Mouse (Mus musculus) stomach, embryonic 16.5 days (tissue): Measurements from ENCODE around the gene Tbc1d30. TPM values are rescaled to one million over a fixed set of nuclear protein-coding genes. Genes with fewer than 3 reads are reported as not detected.

ENCODE experiments used
- ATAC-seq: fragments of 200-750 bp; cut with Nextera tagmentation; 2 replicates; pipeline ENCODE4 v1.8.0; 2017; ENCODE audit warnings: moderate number of reproducible peaks, moderate TSS enrichment; ENCODE audit not compliant: insufficient read depth, low FRiP score
- H3K27ac ChIP-seq: fragments of 300-500 bp; sonication (generic); 2 replicates; pipeline ENCODE4 v1.5.1; 2014; ENCODE audit warnings: low read length
- H3K27me3 ChIP-seq: fragments of 300-500 bp; sonication (generic); 2 replicates; pipeline ENCODE4 v1.6.1; 2014; ENCODE audit warnings: low read length, control low read depth, mixed read lengths; ENCODE audit not compliant: control insufficient read depth, insufficient read depth
- H3K36me3 ChIP-seq: fragments of 300-500 bp; sonication (generic); 2 replicates; pipeline ENCODE4 v1.6.1; 2014; ENCODE audit warnings: low read length; ENCODE audit not compliant: control insufficient read depth, insufficient read depth
- H3K4me1 ChIP-seq: fragments of 300-500 bp; sonication (generic); 2 replicates; pipeline ENCODE4 v1.6.1; 2014; ENCODE audit warnings: low read length, control low read depth, mixed read lengths; ENCODE audit not compliant: control insufficient read depth, insufficient read depth
- H3K4me2 ChIP-seq: fragments of 300-500 bp; sonication (generic); 2 replicates; pipeline ENCODE4 v1.6.1; 2014; ENCODE audit warnings: low read depth, low read length, mixed read lengths
- H3K4me3 ChIP-seq: fragments of 300-500 bp; sonication (generic); replicated peaks from 2 replicates; pipeline ENCODE4 v1.5.1; 2014; ENCODE audit warnings: mild to moderate bottlenecking, low read length
- H3K9ac ChIP-seq: fragments of 300-500 bp; sonication (generic); 2 replicates; pipeline ENCODE4 v1.6.1; 2014; ENCODE audit warnings: low read length
- H3K9me3 ChIP-seq: fragments of 300-500 bp; sonication (generic); replicated peaks from 2 replicates; pipeline ENCODE4 v1.6.1; 2016; ENCODE audit warnings: low read length, control low read depth; ENCODE audit not compliant: control insufficient read depth
- WGBS: fragments of 180-500 bp; shearing (Covaris S2); extraction: QIAGEN DNeasy Blood & Tissue Kit; methylation state at CpG from one replicate; pipeline ENCODE4 v1.1.7; 2014; 5-methylcytosine and 5-hydroxymethylcytosine counted together
- polyA plus RNA-seq: library from polyadenylated mRNA; unstranded; fragments of >200 nt; fragmentation: Nextera tagmentation; extraction: Ambion mirVana; gene quantifications from 2 replicates; pipeline ENCODE4 v1.2.1, GENCODE M21; 2015

Tbc1d30 gene
- polyA plus RNA-seq, 1 experiment from 2014 or later, result 5.8 TPM

- Histone ChIP-seq H3K4me3 (no peak overlapping the region), H3K27ac (no peak overlapping the region), H3K4me2 (no peak overlapping the region), H3K27me3 (no peaks in the 10 kb centered on the region), H3K9me3 (no peaks in the 10 kb centered on the region), H3K4me1 (peaks cover 27% of the 10 kb centered on the region), H3K36me3 (no peaks in the 10 kb centered on the region), H3K9ac (no peak overlapping the region)
- ATAC-seq, result no peak
- WGBS, result 77% methylated on average over 18 of the region's 18 CpGs
These were observed 17.8 kb upstream of the Tbc1d30 start for GRCm38 (mm10) chr10:121368783-121369465.

DNA sequence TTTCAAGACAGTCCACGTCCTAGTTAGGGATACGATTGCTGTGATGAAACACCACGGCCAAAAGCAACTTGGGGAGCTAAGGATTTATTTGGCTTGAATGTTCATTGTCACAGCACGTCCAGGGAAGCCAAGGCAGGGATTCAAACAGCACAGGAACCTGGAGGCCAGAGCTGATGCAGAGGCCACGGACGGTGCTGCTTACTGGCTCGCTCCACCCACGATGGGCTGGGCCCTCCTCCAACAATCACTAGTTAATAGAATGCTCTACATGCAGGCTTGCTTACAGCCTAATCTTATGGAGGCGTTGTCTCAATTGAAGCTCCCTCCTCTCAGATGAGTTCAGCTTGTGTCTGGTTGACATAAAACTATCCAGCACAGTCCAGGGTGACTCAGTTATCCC lies 16.7 kb upstream of the Tbc1d30 start:
- Histone ChIP-seq H3K27me3 (no peaks in the 10 kb centered on the region), H3K36me3 (no peaks in the 10 kb centered on the region), H3K27ac (no peak overlapping the region), H3K9me3 (no peaks in the 10 kb centered on the region), H3K4me3 (no peak overlapping the region), H3K4me2 (no peak overlapping the region), H3K9ac (no peak overlapping the region), H3K4me1 (peaks cover 27% of the 10 kb centered on the region)
- 85% methylated on average over 9 of the region's 9 CpGs for WGBS
- no peak for ATAC-seq

GRCm38 (mm10) chr10:121367271-121367670 lies 16.2 kb upstream of the Tbc1d30 start:
- H3K4me1 ChIP-seq, result peaks cover 27% of the 10 kb centered on the region
- H3K27ac ChIP-seq, result no peak overlapping the region
- no peak overlapping the region for H3K9ac ChIP-seq
- H3K4me2 ChIP-seq, result no peak overlapping the region
- no peak for ATAC-seq
- no peaks in the 10 kb centered on the region for H3K27me3 ChIP-seq
- H3K4me3 ChIP-seq, result no peak overlapping the region
- H3K9me3 ChIP-seq, result no peaks in the 10 kb centered on the region
- H3K36me3 ChIP-seq, result no peaks in the 10 kb centered on the region
- 74% methylated on average over 13 of the region's 13 CpGs for WGBS

GRCm38 (mm10) chr10:121365781-121366272 lies 14.7 kb upstream of the Tbc1d30 start:
- H3K4me1 ChIP-seq, result peaks cover 27% of the 10 kb centered on the region
- H3K36me3 ChIP-seq, result no peaks in the 10 kb centered on the region
- no peak for ATAC-seq
- peak overlapping the region; percentile 93 for H3K4me3 ChIP-seq
- H3K9ac ChIP-seq, result peak overlapping the region; percentile 87
- no peaks in the 10 kb centered on the region for H3K27me3 ChIP-seq
- H3K4me2 ChIP-seq, result peak overlapping the region; percentile 94
- WGBS, result 11% methylated on average over 9 of the region's 9 CpGs
- H3K9me3 ChIP-seq, result no peaks in the 10 kb centered on the region
- peak overlapping the region; percentile 44; the same call in 1 of the 2 replicates for H3K27ac ChIP-seq

DNA sequence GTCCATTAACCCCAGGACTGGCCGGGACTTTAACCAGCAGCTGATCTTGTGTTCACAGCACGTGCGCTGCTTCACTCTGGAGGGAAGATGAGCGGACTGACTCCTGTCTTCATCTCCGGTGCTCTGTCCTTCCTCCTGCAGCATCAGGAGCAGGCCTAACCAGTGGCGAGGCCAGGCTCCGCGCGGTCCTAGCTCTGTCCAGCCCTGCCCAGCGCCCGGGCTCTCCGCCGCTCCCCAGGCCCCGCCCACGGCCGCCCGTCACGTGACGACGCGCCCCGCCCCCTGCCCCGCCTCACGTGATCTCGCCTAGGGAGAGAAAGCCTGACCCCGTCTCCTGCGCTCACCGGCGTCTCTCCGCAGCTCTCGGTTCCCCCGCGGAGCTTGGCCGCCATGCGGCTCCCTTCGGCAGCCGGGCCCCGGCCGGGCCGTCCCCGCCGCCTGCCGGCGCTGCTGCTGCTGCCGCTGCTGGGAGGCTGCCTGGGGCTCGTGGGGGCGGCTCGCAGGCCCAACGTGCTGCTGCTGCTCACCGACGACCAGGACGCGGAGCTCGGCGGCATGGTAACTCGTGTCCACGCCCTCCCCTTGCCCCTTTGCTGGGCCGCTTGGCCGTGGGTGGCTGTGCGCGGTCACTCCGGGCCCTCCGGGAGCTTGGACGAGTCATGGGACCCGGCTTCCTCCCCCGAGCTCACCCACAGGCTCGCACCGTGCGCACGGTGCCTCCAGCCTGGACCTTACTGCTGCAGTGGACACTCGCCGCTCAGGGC lies 13.9 kb upstream of the Tbc1d30 start, which contains the start of gene Gns:
Gns (plus strand) TSS at position 290 of the 764 bp plus-strand sequence.
- WGBS, result under 1% methylated on average over 71 of the region's 72 CpGs
- H3K4me1 ChIP-seq, result peaks cover 27% of the 10 kb centered on the region
- H3K4me3 ChIP-seq, result peak within 1 kb of the TSS; percentile 93
- H3K27me3 ChIP-seq, result no peaks in the 10 kb centered on the region
- H3K9ac ChIP-seq, result peak within 1 kb of the TSS; percentile 87
- H3K36me3 ChIP-seq, result no peaks in the 10 kb centered on the region
- peak; percentile 98 for ATAC-seq
- peak within 1 kb of the TSS; percentile 94 for H3K4me2 ChIP-seq
- H3K27ac ChIP-seq, result peak within 1 kb of the TSS; percentile 74; the same call in 1 of the 2 replicates
- H3K9me3 ChIP-seq, result no peaks in the 10 kb centered on the region

GRCm38 (mm10) chr10:121364306-121364705 lies 13.2 kb upstream of the Tbc1d30 start:
- Histone ChIP-seq H3K9ac (peak overlapping the region; percentile 87), H3K36me3 (no peaks in the 10 kb centered on the region), H3K4me1 (peaks cover 27% of the 10 kb centered on the region), H3K4me2 (peak overlapping the region; percentile 94), H3K4me3 (peak overlapping the region; percentile 93), H3K9me3 (no peaks in the 10 kb centered on the region), H3K27ac (no peak overlapping the region), H3K27me3 (no peaks in the 10 kb centered on the region)
- 23% methylated on average over 15 of the region's 15 CpGs for WGBS
- no peak for ATAC-seq

GRCm38 (mm10) chr10:121363201-121363600 lies 12.1 kb upstream of the Tbc1d30 start:
- peaks cover 27% of the 10 kb centered on the region for H3K4me1 ChIP-seq
- no peaks in the 10 kb centered on the region for H3K36me3 ChIP-seq
- H3K27ac ChIP-seq, result no peak overlapping the region
- H3K4me3 ChIP-seq, result no peak overlapping the region
- 78% methylated on average over 8 of the region's 8 CpGs for WGBS
- H3K27me3 ChIP-seq, result no peaks in the 10 kb centered on the region
- H3K9me3 ChIP-seq, result no peaks in the 10 kb centered on the region
- H3K4me2 ChIP-seq, result no peak overlapping the region
- ATAC-seq, result no peak
- H3K9ac ChIP-seq, result no peak overlapping the region

DNA sequence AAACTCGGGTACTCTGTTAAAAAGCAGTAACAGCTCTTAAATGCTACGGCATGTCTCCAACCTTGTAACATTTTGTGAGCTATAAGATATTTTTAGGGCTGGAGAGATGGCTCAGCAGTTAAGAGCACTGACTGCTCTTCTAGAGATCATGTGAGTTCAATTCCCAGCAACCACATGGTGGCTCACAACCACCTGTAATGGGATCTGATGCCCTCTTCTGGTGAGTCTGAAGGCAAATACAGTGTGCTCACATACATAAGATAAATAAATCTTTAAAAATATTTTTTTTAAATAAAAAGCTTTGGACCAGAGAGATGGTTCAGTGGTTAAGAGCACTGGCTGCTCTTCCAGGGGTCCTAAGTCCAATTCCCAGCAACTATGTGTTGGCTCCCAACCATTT lies 9.3 kb upstream of the Tbc1d30 start:
- H3K36me3 ChIP-seq, result no peaks in the 10 kb centered on the region
- no peaks in the 10 kb centered on the region for H3K27me3 ChIP-seq
- no peak overlapping the region for H3K4me3 ChIP-seq
- no peaks in the 10 kb centered on the region for H3K9me3 ChIP-seq
- H3K27ac ChIP-seq, result no peak overlapping the region
- peaks cover 4% of the 10 kb centered on the region; the same call in 1 of the 2 replicates for H3K4me1 ChIP-seq
- 94% methylated on average over 2 of the region's 2 CpGs for WGBS
- no peak overlapping the region for H3K9ac ChIP-seq
- no peak for ATAC-seq
- no peak overlapping the region for H3K4me2 ChIP-seq
